Mouse (Mus musculus): ENCODE measurements around the gene Fryl.

The Fryl gene

GRCm38 (mm10) chr5:73256352-73257065 lies at the start of gene Fryl:
Fryl (minus strand) TSS chr5:73256619.
- peak; percentile 99 to 100 for DNase-seq

- DNase-seq: no peak
Measured at GRCm38 (mm10) chr5:73304507-73304906, 48.1 kb upstream of the Fryl start.

GRCm38 (mm10) chr5:73301601-73302307 lies 45.3 kb upstream of the Fryl start:
- no peak for DNase-seq

GRCm38 (mm10) chr5:73295916-73296315 lies 39.5 kb upstream of the Fryl start:
- DNase-seq: no peak

GRCm38 (mm10) chr5:73295016-73295415 lies 38.6 kb upstream of the Fryl start:
- no peak for DNase-seq

- DNase-seq: no peak
Measured at GRCm38 (mm10) chr5:73293458-73293827, 37.0 kb upstream of the Fryl start.

GRCm38 (mm10) chr5:73292502-73293457 lies 36.4 kb upstream of the Fryl start, which contains the start of gene Ociad1:
Ociad1 (plus strand) TSS chr5:73292784.
- DNase-seq: peak; percentile 96 to 98

- no peak for DNase-seq
Measured at GRCm38 (mm10) chr5:73289900-73290299, 33.5 kb upstream of the Fryl start.

- DNase-seq: no peak
Measured at GRCm38 (mm10) chr5:73286603-73287002, 30.2 kb upstream of the Fryl start.

GRCm38 (mm10) chr5:73285470-73285978 lies 29.1 kb upstream of the Fryl start:
- no peak for DNase-seq

GRCm38 (mm10) chr5:73284046-73284445 lies 27.6 kb upstream of the Fryl start:
- no peak for DNase-seq

GRCm38 (mm10) chr5:73280567-73280850 lies 24.1 kb upstream of the Fryl start:
- no peak for DNase-seq

GRCm38 (mm10) chr5:73279732-73280566 lies 23.5 kb upstream of the Fryl start:
- no peak for DNase-seq

- DNase-seq: no peak
Measured at GRCm38 (mm10) chr5:73279190-73279589, 22.8 kb upstream of the Fryl start.

- DNase-seq: no peak
Measured at GRCm38 (mm10) chr5:73274941-73275340, 18.5 kb upstream of the Fryl start.

GRCm38 (mm10) chr5:73273171-73273570 lies 16.8 kb upstream of the Fryl start:
- DNase-seq: no peak

GRCm38 (mm10) chr5:73270612-73271011 lies 14.2 kb upstream of the Fryl start:
- no peak for DNase-seq

GRCm38 (mm10) chr5:73268636-73269213 lies 12.3 kb upstream of the Fryl start:
- DNase-seq: no peak

- no peak for DNase-seq
Measured at GRCm38 (mm10) chr5:73265460-73265859, 9.0 kb upstream of the Fryl start.

- DNase-seq: no peak
Measured at GRCm38 (mm10) chr5:73264122-73264521, 7.7 kb upstream of the Fryl start.

GRCm38 (mm10) chr5:73257723-73258122 lies 1.3 kb upstream of the Fryl start:
- DNase-seq: no peak

GRCm38 (mm10) chr5:73257096-73257495 lies 677 bp upstream of the Fryl start:
- DNase-seq: no peak
